In the genomic region with DNA sequence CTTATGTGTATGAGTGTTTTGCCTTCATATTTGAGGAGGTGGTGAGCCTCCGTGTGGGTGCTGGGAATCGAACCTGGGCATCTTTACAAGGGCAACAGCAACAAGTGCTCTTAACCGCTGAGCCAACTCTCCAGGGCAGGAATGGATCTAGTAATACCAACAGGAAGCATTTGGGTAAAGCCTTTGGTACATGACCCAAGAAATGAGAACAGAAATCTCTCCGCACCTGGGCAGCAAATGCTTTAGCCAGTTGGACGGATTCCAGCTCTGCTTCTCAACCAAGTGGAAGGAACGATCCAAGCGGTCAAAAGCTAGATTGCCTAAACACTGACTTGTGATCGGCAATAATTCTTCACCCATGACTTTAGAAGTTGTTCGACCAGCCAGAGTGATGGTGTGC, we compare ENCODE assay signal across 16 mouse cellular contexts. TPM values are rescaled to one million over a fixed set of nuclear protein-coding genes. Genes with fewer than 3 reads are reported as not detected.
A peak's percentile ranks its signal among the peaks of the same experiment; 100 is the strongest.
DNase-seq lines count a peak whose midpoint lies in the region; ATAC-seq and TF ChIP-seq lines count a peak whose summit lies in the region.
"Had no signal": no experiment of that assay in that cellular context is flagged by ENCODE, and none has a peak within 500 bp of the region (broad histone marks: within the 10 kb centered on the region; RNA-seq: fewer than 3 reads in every experiment).

No protein-coding gene starts in this region.

- no peak overlapping the region for H3K27ac ChIP-seq in lung, postnatal 0 days (ENCODE audit: low read length)
- H3K27ac ChIP-seq in hindbrain, embryonic 16.5 days (ENCODE audit: low read depth, low read length) = no peak overlapping the region
- H3K27ac ChIP-seq: liver, embryonic 12.5 days; midbrain, embryonic 12.5 days had no signal

- H3K4me3 ChIP-seq in lung, adult 2 months (replicated peaks; ENCODE audit: extremely low read depth, low read depth, low read length) = no peak overlapping the region
- H3K4me3 ChIP-seq in lung, postnatal 0 days (ENCODE audit: low read depth, low read length) = no peak overlapping the region
- peak overlapping the region; percentile 36 for H3K4me3 ChIP-seq in myocyte
- no peak overlapping the region for H3K4me3 ChIP-seq in hindbrain, embryonic 16.5 days (ENCODE audit: low read length)

- 75% methylated on average over 9 of the region's 9 CpGs for WGBS in lung, adult 2 months
- 77% methylated on average over 9 of the region's 9 CpGs for WGBS in lung, postnatal 0 days
- WGBS in hindbrain, embryonic 16.5 days = 96% methylated on average over 9 of the region's 9 CpGs

- H3K9me3 ChIP-seq in lung, postnatal 0 days (ENCODE audit: low read length) = no peaks in the 10 kb centered on the region
- no peaks in the 10 kb centered on the region for H3K9me3 ChIP-seq in hindbrain, embryonic 16.5 days (ENCODE audit: control insufficient read depth, low read length)
- H3K9me3 ChIP-seq: embryonic facial prominence, embryonic 15.5 days; heart, embryonic 15.5 days; liver, embryonic 12.5 days; midbrain, embryonic 12.5 days had no signal

- TF ChIP-seq EP300 in lung, postnatal 0 days (IDR thresholded peaks at IDR 0.05) = no peak

- no peak overlapping the region for H3K4me2 ChIP-seq in lung, postnatal 0 days (replicated peaks; ENCODE audit: low read depth, low read length)
- no peak overlapping the region for H3K4me2 ChIP-seq in myocyte (ENCODE audit: low read depth)
- no peak overlapping the region for H3K4me2 ChIP-seq in hindbrain, embryonic 16.5 days (ENCODE audit: low read length)

- H3K36me3 ChIP-seq in lung, postnatal 0 days (ENCODE audit: insufficient read depth, low read length) = no peaks in the 10 kb centered on the region
- H3K36me3 ChIP-seq in myocyte (ENCODE audit: control insufficient read depth, insufficient read depth) = no peaks in the 10 kb centered on the region
- H3K36me3 ChIP-seq in hindbrain, embryonic 16.5 days (ENCODE audit: control insufficient read depth, insufficient read depth, low read length) = no peaks in the 10 kb centered on the region
- H3K36me3 ChIP-seq: embryonic facial prominence, embryonic 15.5 days; heart, embryonic 15.5 days; hindbrain, embryonic 10.5 days; liver, embryonic 12.5 days; midbrain, embryonic 12.5 days had no signal

- TF ChIP-seq CTCF in lung, adult 2 months (IDR thresholded peaks at IDR 0.05; ENCODE audit: insufficient read depth, low read length) = no peak
- TF ChIP-seq CTCF in lung, postnatal 0 days (IDR thresholded peaks at IDR 0.05) = no peak

- H3K4me1 ChIP-seq in lung, adult 2 months (ENCODE audit: control insufficient read depth, insufficient read depth, low read length) = no peaks in the 10 kb centered on the region
- no peaks in the 10 kb centered on the region for H3K4me1 ChIP-seq in lung, postnatal 0 days (ENCODE audit: insufficient read depth, low read depth, low read length)
- no peaks in the 10 kb centered on the region for H3K4me1 ChIP-seq in hindbrain, embryonic 16.5 days (ENCODE audit: control insufficient read depth, insufficient read depth, low read depth, low read length)
- H3K4me1 ChIP-seq: embryonic facial prominence, embryonic 15.5 days; midbrain, embryonic 12.5 days had no signal

- no peak overlapping the region for H3K9ac ChIP-seq in lung, postnatal 0 days (replicated peaks; ENCODE audit: low read depth)
- H3K9ac ChIP-seq in hindbrain, embryonic 16.5 days (ENCODE audit: low read depth, low read length) = no peak overlapping the region

- DNase-seq in heart, adult 11 months = peak; percentile 87
- no peak for DNase-seq in heart, postnatal 4 days
- peak; percentile 37 for DNase-seq in lung, adult 2 months
- no peak for DNase-seq in lung, postnatal 0 days (ENCODE audit: low spot score)
- DNase-seq in kidney, postnatal 10 days = peak; percentile 34
- no peak for DNase-seq in layer of hippocampus, postnatal 36 days
- DNase-seq: cerebellum, adult 9-11 months; left cerebral cortex, postnatal 4 days had no signal

- no peaks in the 10 kb centered on the region for H3K27me3 ChIP-seq in lung, postnatal 0 days (replicated peaks; ENCODE audit: insufficient read depth, low read length)
- no peaks in the 10 kb centered on the region for H3K27me3 ChIP-seq in myocyte (ENCODE audit: control insufficient read depth, insufficient read depth, insufficient read length)
- H3K27me3 ChIP-seq in hindbrain, embryonic 16.5 days (replicated peaks; ENCODE audit: control insufficient read depth, insufficient read depth, low read length) = no peaks in the 10 kb centered on the region; the same call in 1 of the 2 replicates
- H3K27me3 ChIP-seq: embryonic facial prominence, embryonic 15.5 days; heart, embryonic 15.5 days; liver, embryonic 12.5 days; Patski had no signal

- no peak for ATAC-seq in lung, postnatal 0 days
- no peak for ATAC-seq in hindbrain, embryonic 16.5 days

- no peak overlapping the region for H3ac ChIP-seq in myocyte (ENCODE audit: control insufficient read depth, insufficient read length)

- H3K79me2 ChIP-seq in myocyte (ENCODE audit: control insufficient read depth, insufficient read depth) = no peaks in the 10 kb centered on the region

- TF ChIP-seq POLR2A in lung, adult 2 months (IDR thresholded peaks at IDR 0.05; ENCODE audit: borderline replicate concordance, extremely low read depth, low read depth, low read length) = no peak
- no peak for TF ChIP-seq POLR2A in myocyte (IDR thresholded peaks at IDR 0.05; ENCODE audit: insufficient read length, low read depth)

TF ChIP-seq in myocyte, 11 proteins besides CTCF, POLR2A, EP300 and RAD21:
- no peak for TF ChIP-seq MYOG (IDR thresholded peaks at IDR 0.05; ENCODE audit: control insufficient read depth in 1 of 3, insufficient read depth in 1 of 3, insufficient read length in 2 of 3, low read depth in 2 of 3)
- TF ChIP-seq REST (IDR thresholded peaks at IDR 0.05; ENCODE audit: insufficient read depth, insufficient read length) = no peak
- no peak for TF ChIP-seq MYOD1 (IDR thresholded peaks at IDR 0.05; ENCODE audit: control insufficient read depth in 1 of 3, insufficient read length in 2 of 3, low read depth in 2 of 3)
- TF ChIP-seq CEBPB (IDR thresholded peaks at IDR 0.05; ENCODE audit: insufficient read depth, poor library complexity, severe bottlenecking) = no peak
- TF ChIP-seq POLR2AphosphoS2 (IDR thresholded peaks at IDR 0.05; ENCODE audit: insufficient read length, low read depth) = no peak

RNA-seq across cellular contexts. Expression of a gene that starts 0.6 kb away (rescaled TPM):
- 1 to 10 TPM; 4.4 to 4.6 TPM for total RNA-seq in heart, postnatal 4 days (2021)
- 2.1 and 3.2 TPM in 2 replicates for polyA plus RNA-seq in lung, adult 2 months (2012; rRNA removed)
- 0.76 and 0.82 TPM in 2 replicates for polyA plus RNA-seq in lung, postnatal 0 days (2015; fragmentation: Nextera tagmentation; extraction: Ambion mirVana)
- 1.8 TPM for polyA plus RNA-seq in myocyte (2012; fragmentation: generic; extraction: Trizol)
- total RNA-seq in layer of hippocampus, postnatal 36 days (2021) = 1 to 10 TPM; 7.8 to 7.9 TPM
- 0.46 and 0.72 TPM in 2 replicates for polyA plus RNA-seq in hindbrain, embryonic 16.5 days (2015; fragmentation: Nextera tagmentation; extraction: Ambion mirVana)

RNA-seq across cellular contexts. Expression of a gene that starts 8.7 kb away (rescaled TPM):
- total RNA-seq in heart, postnatal 4 days (2021) = 1 to 10 TPM; 2.0 to 2.1 TPM
- 3.2 and 3.5 TPM in 2 replicates for polyA plus RNA-seq in lung, adult 2 months (2012; rRNA removed)
- polyA plus RNA-seq in lung, postnatal 0 days (2015; fragmentation: Nextera tagmentation; extraction: Ambion mirVana) = 6.3 and 7.1 TPM in 2 replicates
- polyA plus RNA-seq in myocyte (2012; fragmentation: generic; extraction: Trizol) = 0.85 TPM
- 1 to 10 TPM; 6.6 to 7.7 TPM for total RNA-seq in layer of hippocampus, postnatal 36 days (2021)
- polyA plus RNA-seq in hindbrain, embryonic 16.5 days (2015; fragmentation: Nextera tagmentation; extraction: Ambion mirVana) = 2.8 and 3.8 TPM in 2 replicates

RNA-seq across cellular contexts. Expression of a gene that starts 56.4 kb away (rescaled TPM):
- 10 to 100 TPM; 19.7 to 20.6 TPM for total RNA-seq in heart, postnatal 4 days (2021)
- 19.2 and 20.6 TPM in 2 replicates for polyA plus RNA-seq in lung, adult 2 months (2012; rRNA removed)
- 24.7 and 25.7 TPM in 2 replicates for polyA plus RNA-seq in lung, postnatal 0 days (2015; fragmentation: Nextera tagmentation; extraction: Ambion mirVana)
- 8.3 TPM for polyA plus RNA-seq in myocyte (2012; fragmentation: generic; extraction: Trizol)
- 10 to 100 TPM; 77.7 to 81.5 TPM for total RNA-seq in layer of hippocampus, postnatal 36 days (2021)
- 83.0 and 86.3 TPM in 2 replicates for polyA plus RNA-seq in hindbrain, embryonic 16.5 days (2015; fragmentation: Nextera tagmentation; extraction: Ambion mirVana)

Comparison
In these comparisons a context has a peak if more than half of its experiments do, and no peak if none do; other contexts are left out.
1. DNase-seq: peak in heart, adult 11 months (single experiment), lung, adult 2 months (single experiment) and kidney, postnatal 10 days (single experiment); none in heart, postnatal 4 days (single experiment), lung, postnatal 0 days (single experiment) and layer of hippocampus, postnatal 36 days (0 of 2).